Mouse (Mus musculus) hindbrain, embryonic 14.5 days (tissue): Measurements from ENCODE around the gene Fbxl2. TPM values are rescaled to one million over a fixed set of nuclear protein-coding genes. Genes with fewer than 3 reads are reported as not detected.

ENCODE experiments used
- ATAC-seq: fragments of 200-750 bp; cut with Nextera tagmentation; 2 replicates; pipeline ENCODE4 v1.8.0; 2017; ENCODE audit warnings: moderate number of reproducible peaks, mild to moderate bottlenecking, moderate TSS enrichment, moderate library complexity; ENCODE audit not compliant: low FRiP score
- DNase-seq: peaks from one replicate; pipeline ENCODE4 v3.0.0-alpha.2; 2015; ENCODE audit warnings: low spot score
- H3K27ac ChIP-seq: fragments of 300-500 bp; sonication (generic); 2 replicates; pipeline ENCODE4 v1.5.1; 2014; ENCODE audit warnings: mild to moderate bottlenecking, moderate library complexity
- H3K27me3 ChIP-seq: fragments of 300-500 bp; sonication (generic); 2 replicates; pipeline ENCODE4 v1.6.1; 2014; ENCODE audit warnings: mild to moderate bottlenecking, low read length, mixed read lengths; ENCODE audit not compliant: control insufficient read depth, insufficient read depth
- H3K36me3 ChIP-seq: fragments of 300-500 bp; sonication (generic); replicated peaks from 2 replicates; pipeline ENCODE4 v1.6.1; 2014; ENCODE audit not compliant: control insufficient read depth, insufficient read depth
- H3K4me1 ChIP-seq: fragments of 300-500 bp; sonication (generic); replicated peaks from 2 replicates; pipeline ENCODE4 v1.6.1; 2014; ENCODE audit warnings: antibody characterized with exemption, low read length, mixed read lengths; ENCODE audit not compliant: control insufficient read depth, insufficient read depth
- H3K4me2 ChIP-seq: fragments of 300-500 bp; sonication (generic); replicated peaks from 2 replicates; pipeline ENCODE4 v1.6.1; 2014; ENCODE audit warnings: mild to moderate bottlenecking, moderate library complexity
- H3K4me3 ChIP-seq: fragments of 300-500 bp; sonication (generic); replicated peaks from 2 replicates; pipeline ENCODE4 v1.5.1; 2014; ENCODE audit warnings: mild to moderate bottlenecking, low read length
- H3K9ac ChIP-seq: fragments of 300-500 bp; sonication (generic); 2 replicates; pipeline ENCODE4 v1.6.1; 2014
- H3K9me3 ChIP-seq: fragments of 300-500 bp; sonication (generic); 2 replicates; pipeline ENCODE4 v1.6.1; 2016; ENCODE audit warnings: low read length; ENCODE audit not compliant: control insufficient read depth
- WGBS: fragments of 180-500 bp; shearing (Covaris S2); extraction: QIAGEN DNeasy Blood & Tissue Kit; methylation state at CpG from one replicate; pipeline ENCODE4 v1.1.7; 2014; 5-methylcytosine and 5-hydroxymethylcytosine counted together
- polyA plus RNA-seq: library from polyadenylated mRNA; unstranded; fragments of >200 nt; fragmentation: Nextera tagmentation; extraction: Ambion mirVana; gene quantifications from 2 replicates; pipeline ENCODE4 v1.2.1, GENCODE M21; 2014

Fbxl2 gene
- polyA plus RNA-seq, 1 experiment from 2014 or later = 25.2 TPM

GRCm38 (mm10) chr9:113970041-113970440 is 76.0 kb downstream of the Fbxl2 start:
- DNase-seq (no peak), ATAC-seq (no peak)
- Histone ChIP-seq H3K4me1 (no peaks in the 10 kb centered on the region), H3K27me3 (no peaks in the 10 kb centered on the region), H3K36me3 (peaks cover 96% of the 10 kb centered on the region), H3K9ac (no peak overlapping the region), H3K9me3 (no peaks in the 10 kb centered on the region), H3K4me3 (no peak overlapping the region), H3K4me2 (no peak overlapping the region), H3K27ac (no peak overlapping the region)
- WGBS = 91% methylated on average over 14 of the region's 14 CpGs

GRCm38 (mm10) chr9:113969399-113969798 is 76.6 kb downstream of the Fbxl2 start:
- no peaks in the 10 kb centered on the region for H3K27me3 ChIP-seq
- no peaks in the 10 kb centered on the region for H3K4me1 ChIP-seq
- no peak for ATAC-seq
- WGBS = 96% methylated on average over 8 of the region's 8 CpGs
- no peak for DNase-seq
- H3K9ac ChIP-seq = no peak overlapping the region
- H3K36me3 ChIP-seq = peaks cover 96% of the 10 kb centered on the region
- H3K9me3 ChIP-seq = no peaks in the 10 kb centered on the region
- H3K4me3 ChIP-seq = no peak overlapping the region
- H3K27ac ChIP-seq = no peak overlapping the region
- H3K4me2 ChIP-seq = no peak overlapping the region

- no peak for ATAC-seq
- no peak overlapping the region for H3K4me3 ChIP-seq
- WGBS = 95% methylated on average over 7 of the region's 7 CpGs
- H3K9me3 ChIP-seq = no peaks in the 10 kb centered on the region
- no peaks in the 10 kb centered on the region for H3K27me3 ChIP-seq
- no peak overlapping the region for H3K4me2 ChIP-seq
- no peak for DNase-seq
- no peak overlapping the region for H3K9ac ChIP-seq
- no peaks in the 10 kb centered on the region for H3K4me1 ChIP-seq
- peaks cover 96% of the 10 kb centered on the region for H3K36me3 ChIP-seq
- no peak overlapping the region for H3K27ac ChIP-seq
Measured at GRCm38 (mm10) chr9:113968967-113969366, 77.0 kb downstream of the Fbxl2 start.

- Histone ChIP-seq H3K9ac (no peak overlapping the region), H3K27ac (no peak overlapping the region), H3K4me3 (no peak overlapping the region), H3K9me3 (no peaks in the 10 kb centered on the region), H3K4me1 (no peaks in the 10 kb centered on the region), H3K4me2 (no peak overlapping the region), H3K36me3 (peaks cover 96% of the 10 kb centered on the region), H3K27me3 (no peaks in the 10 kb centered on the region)
- DNase-seq (no peak), ATAC-seq (no peak)
- 95% methylated on average over 4 of the region's 4 CpGs for whole genome bisulfite sequencing
Measured at GRCm38 (mm10) chr9:113966838-113967237, 79.2 kb downstream of the Fbxl2 start.

GRCm38 (mm10) chr9:113964415-113964814 is 81.6 kb downstream of the Fbxl2 start:
- Histone ChIP-seq H3K9ac (no peak overlapping the region), H3K4me1 (no peaks in the 10 kb centered on the region), H3K36me3 (peaks cover 97% of the 10 kb centered on the region), H3K27me3 (no peaks in the 10 kb centered on the region), H3K4me3 (no peak overlapping the region), H3K9me3 (no peaks in the 10 kb centered on the region), H3K27ac (no peak overlapping the region), H3K4me2 (no peak overlapping the region)
- DNase-seq = no peak
- WGBS = 95% methylated on average over 8 of the region's 8 CpGs
- no peak for ATAC-seq

GRCm38 (mm10) chr9:113963718-113964117 is 82.3 kb downstream of the Fbxl2 start:
- DNase-seq (no peak), ATAC-seq (no peak)
- Histone ChIP-seq H3K27me3 (no peaks in the 10 kb centered on the region), H3K4me1 (no peaks in the 10 kb centered on the region), H3K27ac (no peak overlapping the region), H3K4me2 (no peak overlapping the region), H3K4me3 (no peak overlapping the region), H3K9me3 (no peaks in the 10 kb centered on the region), H3K9ac (no peak overlapping the region), H3K36me3 (peaks cover 95% of the 10 kb centered on the region)

GRCm38 (mm10) chr9:113957777-113958176 is 88.2 kb downstream of the Fbxl2 start:
- Histone ChIP-seq H3K27ac (no peak overlapping the region), H3K4me2 (no peak overlapping the region), H3K9me3 (no peaks in the 10 kb centered on the region), H3K4me1 (no peaks in the 10 kb centered on the region), H3K4me3 (no peak overlapping the region), H3K27me3 (no peaks in the 10 kb centered on the region), H3K36me3 (peaks cover 72% of the 10 kb centered on the region), H3K9ac (no peak overlapping the region)
- DNase-seq = no peak
- ATAC-seq = no peak
- 98% methylated on average over 4 of the region's 4 CpGs for WGBS

GRCm38 (mm10) chr9:113947216-113947615 is 98.8 kb downstream of the Fbxl2 start:
- ATAC-seq (no peak), DNase-seq (no peak)
- Histone ChIP-seq H3K4me3 (no peak overlapping the region), H3K4me2 (no peak overlapping the region), H3K9me3 (no peaks in the 10 kb centered on the region), H3K4me1 (no peaks in the 10 kb centered on the region), H3K27me3 (no peaks in the 10 kb centered on the region), H3K9ac (no peak overlapping the region), H3K36me3 (peaks cover 33% of the 10 kb centered on the region), H3K27ac (no peak overlapping the region)
- WGBS = 95% methylated on average over 1 of the region's 1 CpGs

- ATAC-seq = no peak
- 97% methylated on average over 1 of the region's 1 CpGs for WGBS
- peaks cover 5% of the 10 kb centered on the region; the same call in 1 of the 2 replicates for H3K4me1 ChIP-seq
- H3K27ac ChIP-seq = no peak overlapping the region
- no peak overlapping the region for H3K9ac ChIP-seq
- H3K27me3 ChIP-seq = no peaks in the 10 kb centered on the region
- H3K9me3 ChIP-seq = no peaks in the 10 kb centered on the region
- DNase-seq = no peak
- peaks cover 19% of the 10 kb centered on the region for H3K36me3 ChIP-seq
- H3K4me3 ChIP-seq = no peak overlapping the region
- H3K4me2 ChIP-seq = no peak overlapping the region
Measured at GRCm38 (mm10) chr9:113943372-113943771, 102.6 kb downstream of the Fbxl2 start.

GRCm38 (mm10) chr9:113941103-113941805 is 104.7 kb downstream of the Fbxl2 start:
- Histone ChIP-seq H3K9me3 (no peaks in the 10 kb centered on the region), H3K9ac (no peak overlapping the region), H3K27ac (no peak overlapping the region), H3K27me3 (no peaks in the 10 kb centered on the region), H3K36me3 (peaks cover 9% of the 10 kb centered on the region), H3K4me3 (no peak overlapping the region), H3K4me1 (peaks cover 5% of the 10 kb centered on the region; the same call in 1 of the 2 replicates), H3K4me2 (no peak overlapping the region)
- WGBS = 94% methylated on average over 3 of the region's 3 CpGs
- no peak for DNase-seq
- no peak for ATAC-seq
